9 mouse cellular contexts compared by ENCODE assay signal in the genomic region with DNA sequence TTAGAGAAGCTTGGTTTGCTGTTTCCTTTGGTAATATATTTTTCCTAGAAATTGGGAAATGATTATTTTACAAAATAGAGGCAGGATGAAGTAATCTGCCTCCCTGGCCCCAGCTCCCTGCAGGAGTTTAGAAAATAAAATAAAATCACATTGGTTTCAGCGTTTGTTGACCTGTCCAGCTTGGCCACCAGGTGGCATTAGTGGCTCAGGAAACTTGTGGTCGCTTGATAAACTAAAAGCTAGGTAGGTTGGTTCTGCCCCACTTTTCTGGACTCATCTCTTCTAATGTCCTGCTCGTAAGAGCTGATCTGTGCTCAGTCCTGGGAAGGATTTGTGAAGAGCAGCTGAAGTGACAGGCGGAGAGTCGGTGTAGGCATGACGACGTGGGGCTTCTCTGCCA. TPM values are rescaled to one million over a fixed set of nuclear protein-coding genes. Genes with fewer than 3 reads are reported as not detected.
DNase-seq lines count a peak whose midpoint lies in the region; ATAC-seq and TF ChIP-seq lines count a peak whose summit lies in the region.
"Had no signal": no experiment of that assay in that cellular context is flagged by ENCODE, and none has a peak within 500 bp of the region (broad histone marks: within the 10 kb centered on the region; RNA-seq: fewer than 3 reads in every experiment).

No protein-coding gene starts in this region.

- H3K27me3 ChIP-seq in forebrain, embryonic 10.5 days (ENCODE audit: poor library complexity, severe bottlenecking), result no peaks in the 10 kb centered on the region
- no peaks in the 10 kb centered on the region for H3K27me3 ChIP-seq in forebrain, embryonic 13.5 days
- H3K27me3 ChIP-seq in intestine, postnatal 0 days (replicated peaks; ENCODE audit: control insufficient read depth, insufficient read depth, low read length), result no peaks in the 10 kb centered on the region

- ATAC-seq in forebrain, embryonic 13.5 days, result no peak
- no peak; the same call in 1 of the 2 replicates for ATAC-seq in intestine, postnatal 0 days

- 67% methylated on average over 7 of the region's 7 CpGs for WGBS in forebrain, embryonic 10.5 days
- WGBS in forebrain, embryonic 13.5 days, result 60% methylated on average over 7 of the region's 7 CpGs
- 65% methylated on average over 7 of the region's 7 CpGs for WGBS in intestine, postnatal 0 days

- no peak overlapping the region for H3K27ac ChIP-seq in forebrain, embryonic 10.5 days
- H3K27ac ChIP-seq in forebrain, embryonic 13.5 days, result no peak overlapping the region
- H3K27ac ChIP-seq in intestine, postnatal 0 days (ENCODE audit: low read depth, low read length), result no peak overlapping the region

- peaks cover 66% of the 10 kb centered on the region for H3K36me3 ChIP-seq in forebrain, embryonic 10.5 days (replicated peaks)
- peaks cover 55% of the 10 kb centered on the region for H3K36me3 ChIP-seq in forebrain, embryonic 13.5 days (ENCODE audit: poor library complexity, severe bottlenecking)
- peaks cover 54% of the 10 kb centered on the region for H3K36me3 ChIP-seq in intestine, postnatal 0 days (ENCODE audit: control insufficient read depth, insufficient read depth)

- no peaks in the 10 kb centered on the region for H3K9me3 ChIP-seq in forebrain, embryonic 10.5 days
- H3K9me3 ChIP-seq in forebrain, embryonic 13.5 days (replicated peaks), result no peaks in the 10 kb centered on the region
- no peaks in the 10 kb centered on the region for H3K9me3 ChIP-seq in intestine, postnatal 0 days (ENCODE audit: control insufficient read depth)

- peak; percentile 60 for DNase-seq in forebrain, embryonic 10.5 days (ENCODE audit: extremely low spot score, low spot score)
- peak; percentile 56 for DNase-seq in urinary bladder, postnatal 14 days (ENCODE audit: low spot score)
- no peak for DNase-seq in urinary bladder, postnatal 10 days (ENCODE audit: low spot score)
- peak; percentile 77 for DNase-seq in embryo, embryonic 10 days (ENCODE audit: low spot score)
- DNase-seq in lung, adult 18-20 months, result peak; percentile 28 to 38
- DNase-seq in right cerebral cortex, postnatal 14 days, result peak; percentile 69

- peak; percentile 82 for TF ChIP-seq CTCF in intestine, postnatal 0 days (IDR thresholded peaks at IDR 0.05; ENCODE audit: low read depth)

- no peak overlapping the region for H3K4me2 ChIP-seq in forebrain, embryonic 13.5 days
- no peak overlapping the region for H3K4me2 ChIP-seq in intestine, postnatal 0 days (replicated peaks; ENCODE audit: low read depth)

- H3K9ac ChIP-seq in forebrain, embryonic 13.5 days, result no peak overlapping the region
- H3K9ac ChIP-seq in intestine, postnatal 0 days (ENCODE audit: low read depth, low read length), result no peak overlapping the region

- peaks cover 23% of the 10 kb centered on the region for H3K4me1 ChIP-seq in forebrain, embryonic 10.5 days
- H3K4me1 ChIP-seq in forebrain, embryonic 13.5 days, result peaks cover 21% of the 10 kb centered on the region
- H3K4me1 ChIP-seq in intestine, postnatal 0 days (replicated peaks; ENCODE audit: control insufficient read depth, insufficient read depth, low read length), result no peaks in the 10 kb centered on the region

- H3K4me3 ChIP-seq in forebrain, embryonic 10.5 days, result no peak overlapping the region
- H3K4me3 ChIP-seq in forebrain, embryonic 13.5 days, result no peak overlapping the region
- H3K4me3 ChIP-seq in intestine, postnatal 0 days (ENCODE audit: low read depth, low read length), result no peak overlapping the region

RNA-seq across cellular contexts. Expression of gene Ngdn, which starts 9.0 kb away (rescaled TPM):
- polyA plus RNA-seq in forebrain, embryonic 10.5 days (2016; fragmentation: Nextera tagmentation; extraction: Ambion mirVana), result 102 and 104 TPM in 2 replicates
- 81.2 and 86.4 TPM in 2 replicates for polyA plus RNA-seq in forebrain, embryonic 13.5 days (2015; fragmentation: Nextera tagmentation; extraction: Ambion mirVana)
- 69.4 and 77.9 TPM in 2 replicates for polyA plus RNA-seq in intestine, postnatal 0 days (2015; fragmentation: Nextera tagmentation; extraction: Ambion mirVana)

RNA-seq across cellular contexts. Expression of gene Myh7, which starts 29.8 kb away (rescaled TPM):
- 0.63 and 0.72 TPM in 2 replicates for polyA plus RNA-seq in forebrain, embryonic 10.5 days (2016; fragmentation: Nextera tagmentation; extraction: Ambion mirVana)
- polyA plus RNA-seq in forebrain, embryonic 13.5 days (2015; fragmentation: Nextera tagmentation; extraction: Ambion mirVana), result 2.5 and 7.0 TPM in 2 replicates
- polyA plus RNA-seq in intestine, postnatal 0 days (2015; fragmentation: Nextera tagmentation; extraction: Ambion mirVana), result 3.9 and 5.6 TPM in 2 replicates

RNA-seq across cellular contexts. Expression of gene Gm17428, which starts 47.5 kb away (rescaled TPM):
- polyA plus RNA-seq in forebrain, embryonic 10.5 days (2016; fragmentation: Nextera tagmentation; extraction: Ambion mirVana), result not detected in 2 replicates
- polyA plus RNA-seq in forebrain, embryonic 13.5 days (2015; fragmentation: Nextera tagmentation; extraction: Ambion mirVana), result not detected in 2 replicates
- polyA plus RNA-seq in intestine, postnatal 0 days (2015; fragmentation: Nextera tagmentation; extraction: Ambion mirVana), result not detected in 2 replicates
- polyA plus RNA-seq: large intestine, adult 2 months had no signal

RNA-seq across cellular contexts. Expression of gene Myh6, which starts 57.5 kb away (rescaled TPM):
- polyA plus RNA-seq in forebrain, embryonic 10.5 days (2016; fragmentation: Nextera tagmentation; extraction: Ambion mirVana), result 0.38 and 0.41 TPM in 2 replicates
- 0.32 and 0.91 TPM in 2 replicates for polyA plus RNA-seq in forebrain, embryonic 13.5 days (2015; fragmentation: Nextera tagmentation; extraction: Ambion mirVana)
- polyA plus RNA-seq in intestine, postnatal 0 days (2015; fragmentation: Nextera tagmentation; extraction: Ambion mirVana), result 0.53 TPM in 1 of 2 replicates, not detected in the other
